ENCODE assay signal across 10 mouse cellular contexts in the genomic region with DNA sequence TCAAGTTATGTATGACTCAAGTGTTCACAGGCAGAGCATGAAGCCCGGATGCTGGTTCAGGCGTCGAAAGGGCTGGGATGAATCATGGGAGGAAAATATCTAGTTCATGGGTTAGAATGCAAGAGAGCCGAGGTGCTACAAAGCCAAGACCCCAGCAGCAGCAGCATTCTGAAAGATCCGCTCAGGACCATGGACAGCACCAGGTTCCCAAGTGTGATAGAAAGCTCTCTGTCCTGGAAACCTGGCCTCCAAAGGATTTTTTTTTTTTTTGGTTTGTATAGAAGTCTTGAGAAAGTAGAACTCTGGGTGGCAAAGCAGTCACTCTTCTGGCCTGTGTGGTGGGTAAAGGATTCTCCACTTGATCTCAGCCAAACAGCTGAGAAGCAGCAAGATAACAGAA.
DNase-seq lines count a peak whose midpoint lies in the region; ATAC-seq and TF ChIP-seq lines count a peak whose summit lies in the region.
"Had no signal": no experiment of that assay in that cellular context is flagged by ENCODE, and none has a peak within 500 bp of the region (broad histone marks: within the 10 kb centered on the region; RNA-seq: fewer than 3 reads in every experiment).

No protein-coding gene starts in this region.

- H3K27me3 ChIP-seq in lung, postnatal 0 days (replicated peaks; ENCODE audit: insufficient read depth, low read length), result no peaks in the 10 kb centered on the region
- H3K27me3 ChIP-seq in limb, embryonic 11.5 days (ENCODE audit: control insufficient read depth, insufficient read depth, low read length), result no peaks in the 10 kb centered on the region

- ATAC-seq in lung, postnatal 0 days, result no peak
- ATAC-seq in limb, embryonic 11.5 days (ENCODE audit: insufficient number of reproducible peaks, low FRiP score, low TSS enrichment, low read depth), result no peak

- no peaks in the 10 kb centered on the region for H3K9me3 ChIP-seq in lung, postnatal 0 days (ENCODE audit: low read length)
- no peaks in the 10 kb centered on the region for H3K9me3 ChIP-seq in limb, embryonic 11.5 days (ENCODE audit: control insufficient read depth, low read length)

- no peaks in the 10 kb centered on the region for H3K36me3 ChIP-seq in lung, postnatal 0 days (ENCODE audit: insufficient read depth, low read length)
- H3K36me3 ChIP-seq in limb, embryonic 11.5 days (ENCODE audit: control insufficient read depth, insufficient read depth, low read length), result no peaks in the 10 kb centered on the region

- peak; percentile 23 for DNase-seq in gastrocnemius, postnatal 10 days
- DNase-seq in gastrocnemius, adult 8-10 months (ENCODE audit: low spot score in 2 of 2), result no peak
- peak; percentile 20 for DNase-seq in lung, postnatal 10 days
- no peak for DNase-seq in lung, postnatal 0 days (ENCODE audit: low spot score)
- DNase-seq in WW6 (ENCODE audit: low read depth, low spot score), result peak; percentile 39
- DNase-seq in limb, embryonic 11.5 days (ENCODE audit: low spot score), result peak; percentile 83
- no peak for DNase-seq in layer of hippocampus, postnatal 10 days (ENCODE audit: low spot score in 2 of 2)
- no peak for DNase-seq in left cerebral cortex, adult 18-20 months (ENCODE audit: low spot score in 2 of 2)
- DNase-seq: cerebellum, adult 2 months; kidney, adult 9 months had no signal

- TF ChIP-seq EP300 in lung, postnatal 0 days (IDR thresholded peaks at IDR 0.05), result no peak

- H3K4me3 ChIP-seq in lung, postnatal 0 days (ENCODE audit: low read depth, low read length), result no peak overlapping the region
- no peak overlapping the region for H3K4me3 ChIP-seq in limb, embryonic 11.5 days (ENCODE audit: low read depth, low read length)

- no peak overlapping the region for H3K4me2 ChIP-seq in lung, postnatal 0 days (replicated peaks; ENCODE audit: low read depth, low read length)
- no peak overlapping the region for H3K4me2 ChIP-seq in limb, embryonic 11.5 days (ENCODE audit: low read depth, severe bottlenecking)

- H3K27ac ChIP-seq in lung, postnatal 0 days (ENCODE audit: low read length), result no peak overlapping the region
- H3K27ac ChIP-seq in limb, embryonic 11.5 days (replicated peaks; ENCODE audit: low read depth, low read length), result no peak overlapping the region

- H3K9ac ChIP-seq in lung, postnatal 0 days (replicated peaks; ENCODE audit: low read depth), result no peak overlapping the region
- no peak overlapping the region for H3K9ac ChIP-seq in limb, embryonic 11.5 days (ENCODE audit: low read length)

- no peaks in the 10 kb centered on the region for H3K4me1 ChIP-seq in lung, postnatal 0 days (ENCODE audit: insufficient read depth, low read depth, low read length)
- H3K4me1 ChIP-seq in limb, embryonic 11.5 days (ENCODE audit: control insufficient read depth, insufficient read depth, low read length), result no peaks in the 10 kb centered on the region

- 58% methylated on average over 5 of the region's 5 CpGs for WGBS in lung, postnatal 0 days
- WGBS in limb, embryonic 11.5 days, result 57% methylated on average over 5 of the region's 5 CpGs

- TF ChIP-seq CTCF in lung, postnatal 0 days (IDR thresholded peaks at IDR 0.05), result no peak

Comparison
In these comparisons a context has a peak if more than half of its experiments do, and no peak if none do; other contexts are left out.
1. DNase-seq: peak in gastrocnemius, postnatal 10 days (single experiment), lung, postnatal 10 days (single experiment), WW6 (single experiment) and limb, embryonic 11.5 days (single experiment); none in gastrocnemius, adult 8-10 months (0 of 2), lung, postnatal 0 days (single experiment), layer of hippocampus, postnatal 10 days (0 of 2) and left cerebral cortex, adult 18-20 months (0 of 2).